25 mouse cellular contexts compared by ENCODE assay signal in genomic region chrX:131501409-131501808, GRCm38 (mm10).
"Had no signal": no experiment of that assay in that cellular context is flagged by ENCODE, and none has a peak within 500 bp of the region (broad histone marks: within the 10 kb centered on the region; RNA-seq: fewer than 3 reads in every experiment).

No protein-coding gene starts in this region.

- H3K4me3 ChIP-seq: embryonic facial prominence, embryonic 10.5 days; embryonic facial prominence, embryonic 12.5 days; embryonic facial prominence, embryonic 13.5 days; embryonic facial prominence, embryonic 15.5 days; erythroblast, embryonic 14.5 days; forebrain, embryonic 10.5 days; forebrain, embryonic 12.5 days; forebrain, embryonic 13.5 days; forebrain, embryonic 15.5 days; gastrocnemius, adult 2 months; heart, adult 2 months; heart, embryonic 10.5 days had no signal

- H3K36me3 ChIP-seq: embryonic facial prominence, embryonic 10.5 days; embryonic facial prominence, embryonic 12.5 days; embryonic facial prominence, embryonic 13.5 days; embryonic facial prominence, embryonic 15.5 days; forebrain, embryonic 10.5 days; forebrain, embryonic 12.5 days; forebrain, embryonic 15.5 days; heart, embryonic 10.5 days had no signal

- H3K9ac ChIP-seq: embryonic facial prominence, embryonic 12.5 days; embryonic facial prominence, embryonic 13.5 days; embryonic facial prominence, embryonic 15.5 days; forebrain, embryonic 12.5 days; forebrain, embryonic 13.5 days; forebrain, embryonic 15.5 days; forebrain, postnatal 0 days had no signal

- H3K9me3 ChIP-seq: embryonic facial prominence, embryonic 10.5 days; embryonic facial prominence, embryonic 12.5 days; embryonic facial prominence, embryonic 13.5 days; embryonic facial prominence, embryonic 15.5 days; forebrain, embryonic 10.5 days; forebrain, embryonic 12.5 days; forebrain, embryonic 13.5 days; forebrain, embryonic 15.5 days; heart, embryonic 10.5 days had no signal

- H3K4me1 ChIP-seq: embryonic facial prominence, embryonic 10.5 days; embryonic facial prominence, embryonic 12.5 days; embryonic facial prominence, embryonic 13.5 days; embryonic facial prominence, embryonic 15.5 days; forebrain, embryonic 10.5 days; forebrain, embryonic 12.5 days; forebrain, embryonic 13.5 days; forebrain, embryonic 15.5 days; heart, embryonic 10.5 days had no signal

- DNase-seq: cerebellum, adult 9-11 months; cerebellum, postnatal 10 days; cerebellum, postnatal 14 days; cerebellum, postnatal 25 days; cerebellum, postnatal 36 days; embryo, embryonic 11 days; forebrain, postnatal 0 days; gastrocnemius, adult 2 months; gastrocnemius, postnatal 10 days; gastrocnemius, postnatal 14 days; gastrocnemius, postnatal 25 days; gastrocnemius, postnatal 36 days; heart, adult 11 months; heart, adult 18-20 months; heart, adult 2 months had no signal

- H3K27me3 ChIP-seq: embryonic facial prominence, embryonic 12.5 days; embryonic facial prominence, embryonic 13.5 days; embryonic facial prominence, embryonic 15.5 days; forebrain, embryonic 12.5 days; forebrain, embryonic 13.5 days; forebrain, embryonic 15.5 days had no signal

- H3K27ac ChIP-seq: embryonic facial prominence, embryonic 10.5 days; embryonic facial prominence, embryonic 12.5 days; embryonic facial prominence, embryonic 13.5 days; embryonic facial prominence, embryonic 15.5 days; forebrain, embryonic 10.5 days; forebrain, embryonic 12.5 days; forebrain, embryonic 13.5 days; forebrain, embryonic 15.5 days; gastrocnemius, adult 2 months; heart, adult 2 months; heart, embryonic 10.5 days had no signal
